Mouse (Mus musculus) MEL (cell line): ENCODE data around the gene Fabp7. TPM values are rescaled to one million over a fixed set of nuclear protein-coding genes. Genes with fewer than 3 reads are reported as not detected.

Source experiments
- DNase-seq: peaks from one replicate; pipeline ENCODE4 v3.0.0; 2011; ENCODE audit warnings: low read depth, low spot score
- H3K27ac ChIP-seq: 2 replicates; pipeline ENCODE4 v1.5.1; 2012; ENCODE audit warnings: low read depth, mild to moderate bottlenecking, control low read depth, low read length, moderate library complexity; ENCODE audit not compliant: control insufficient read depth
- H3K27me3 ChIP-seq, 2 experiments: fragments of 150-350 bp in 1 of 2; sonication (generic) in 1 of 2; 2 replicates each; pipeline ENCODE4 v1.6.1; 2012; ENCODE audit warnings: low read length in 2 of 2, mild to moderate bottlenecking in 2 of 2, improper control_type of control experiment in 1 of 2, moderate library complexity in 1 of 2; ENCODE audit not compliant: insufficient read depth in 2 of 2, control insufficient read depth in 1 of 2
- H3K36me3 ChIP-seq, 2 experiments: 2 replicates each; pipeline ENCODE4 v1.6.1; 2012 to 2014; ENCODE audit warnings: low read length in 2 of 2, improper control_type of control experiment in 1 of 2, inconsistent platforms in 1 of 2, mild to moderate bottlenecking in 1 of 2; ENCODE audit not compliant: insufficient read depth in 2 of 2, control insufficient read depth in 1 of 2
- H3K4me1 ChIP-seq, 2 experiments: fragments of 150-350 bp in 1 of 2; sonication (generic) in 1 of 2; 2 replicates each; pipeline ENCODE4 v1.6.1; 2012; ENCODE audit warnings: low read length in 2 of 2, improper control_type of control experiment in 1 of 2, mild to moderate bottlenecking in 1 of 2; ENCODE audit not compliant: insufficient read depth in 2 of 2, control insufficient read depth in 1 of 2
- H3K4me3 ChIP-seq, 2 experiments: fragments of 150-350 bp in 1 of 2; sonication (generic) in 1 of 2; 2 replicates each; pipeline ENCODE4 v1.5.1; 2012; ENCODE audit warnings: low read depth in 2 of 2, low read length in 2 of 2, mild to moderate bottlenecking in 2 of 2, moderate library complexity in 2 of 2, control low read depth in 1 of 2, improper control_type of control experiment in 1 of 2; ENCODE audit not compliant: control insufficient read depth in 1 of 2, insufficient read depth in 1 of 2
- H3K79me2 ChIP-seq: 2 replicates; pipeline ENCODE4 v1.6.1; 2012; ENCODE audit warnings: mild to moderate bottlenecking, low read length, moderate library complexity; ENCODE audit not compliant: control insufficient read depth, poor library complexity, insufficient read depth
- H3K9ac ChIP-seq: 2 replicates; pipeline ENCODE4 v1.6.1; 2012; ENCODE audit warnings: low read depth, mild to moderate bottlenecking, control low read depth, low read length, moderate library complexity; ENCODE audit not compliant: control insufficient read depth, poor library complexity, severe bottlenecking
- H3K9me3 ChIP-seq: fragments of 150-350 bp; sonication (generic); replicated peaks from 2 replicates; pipeline ENCODE4 v1.6.1; 2012; ENCODE audit warnings: mild to moderate bottlenecking, low read length, improper control_type of control experiment, moderate library complexity; ENCODE audit not compliant: insufficient read depth
- BHLHE40 ChIP-seq: IDR thresholded peaks from 2 replicates; pipeline ENCODE4 v1.6.1; 2012; ENCODE audit warnings: low read depth, mild to moderate bottlenecking, inconsistent platforms, low read length, improper control_type of control experiment, borderline replicate concordance
- E2F4 ChIP-seq: IDR thresholded peaks from 2 replicates; pipeline ENCODE4 v1.6.1; 2011; ENCODE audit warnings: low read depth, low read length, improper control_type of control experiment, borderline replicate concordance
- ELF1 ChIP-seq: IDR thresholded peaks from 2 replicates; pipeline ENCODE4 v1.6.1; 2014; ENCODE audit warnings: low read depth, mild to moderate bottlenecking, inconsistent platforms, low read length, improper control_type of control experiment, moderate library complexity
- ETS1 ChIP-seq: IDR thresholded peaks from 2 replicates; pipeline ENCODE4 v1.6.1; 2012; ENCODE audit warnings: low read depth, mild to moderate bottlenecking, inconsistent platforms, low read length, improper control_type of control experiment, moderate library complexity
- GABPA ChIP-seq: IDR thresholded peaks from 2 replicates; pipeline ENCODE4 v1.6.1; 2012; ENCODE audit warnings: low read depth, mild to moderate bottlenecking, inconsistent platforms, low read length, improper control_type of control experiment, moderate library complexity
- GATA1 ChIP-seq: IDR thresholded peaks from 2 replicates; pipeline ENCODE4 v1.6.1; 2011; ENCODE audit warnings: low read depth, low read length, improper control_type of control experiment
- JUND ChIP-seq: IDR thresholded peaks from 2 replicates; pipeline ENCODE4 v1.6.1; 2011; ENCODE audit warnings: low read depth, mild to moderate bottlenecking, improper control_type of control experiment, low read length
- KAT2A ChIP-seq: conservative IDR thresholded peaks from 2 replicates; pipeline ENCODE4 v1.6.1; 2012; ENCODE audit warnings: low read depth, low read length, improper control_type of control experiment, inconsistent platforms
- MAFK ChIP-seq: IDR thresholded peaks from 2 replicates; pipeline ENCODE4 v1.6.1; 2011; ENCODE audit warnings: low read depth, mild to moderate bottlenecking, low read length, improper control_type of control experiment, borderline replicate concordance
- MAX ChIP-seq: IDR thresholded peaks from 2 replicates; pipeline ENCODE4 v1.6.1; 2011; ENCODE audit warnings: low read length, improper control_type of control experiment
- MAZ ChIP-seq: IDR thresholded peaks from 2 replicates; pipeline ENCODE4 v1.6.1; 2012; ENCODE audit warnings: low read depth, mild to moderate bottlenecking, inconsistent platforms, low read length, improper control_type of control experiment
- NELFE ChIP-seq: IDR thresholded peaks from 2 replicates; pipeline ENCODE4 v1.6.1; 2011; ENCODE audit warnings: low read depth, low read length, improper control_type of control experiment
- NRF1 ChIP-seq: IDR thresholded peaks from 2 replicates; pipeline ENCODE4 v1.6.1; 2014; ENCODE audit warnings: low read depth, mild to moderate bottlenecking, inconsistent platforms, low read length, improper control_type of control experiment, moderate library complexity; ENCODE audit not compliant: poor library complexity, insufficient read depth, severe bottlenecking
- POLR2A ChIP-seq, 2 experiments: IDR thresholded peaks; 2 replicates each; pipeline ENCODE4 v1.6.1; 2011 to 2012; ENCODE audit warnings: low read length in 2 of 2, mild to moderate bottlenecking in 2 of 2, control low read depth in 1 of 2, improper control_type of control experiment in 1 of 2, low read depth in 1 of 2, moderate library complexity in 1 of 2; ENCODE audit not compliant: control insufficient read depth in 1 of 2, insufficient read depth in 1 of 2, poor library complexity in 1 of 2
- RCOR1 ChIP-seq: IDR thresholded peaks from 2 replicates; pipeline ENCODE4 v1.6.1; 2012; ENCODE audit warnings: low read depth, mild to moderate bottlenecking, inconsistent platforms, low read length, improper control_type of control experiment
- SIN3A ChIP-seq: IDR thresholded peaks from 2 replicates; pipeline ENCODE4 v1.6.1; 2012; ENCODE audit warnings: low read length, improper control_type of control experiment, inconsistent platforms
- SMC3 ChIP-seq: IDR thresholded peaks from 2 replicates; pipeline ENCODE4 v1.6.1; 2011; ENCODE audit warnings: low read depth, low read length, improper control_type of control experiment
- TCF12 ChIP-seq: IDR thresholded peaks from 2 replicates; pipeline ENCODE4 v1.6.1; 2014; ENCODE audit warnings: low read depth, mild to moderate bottlenecking, inconsistent platforms, low read length, improper control_type of control experiment, moderate library complexity
- UBTF ChIP-seq: IDR thresholded peaks from 2 replicates; pipeline ENCODE4 v1.6.1; 2012; ENCODE audit warnings: low read depth, mild to moderate bottlenecking, inconsistent platforms, low read length, improper control_type of control experiment, moderate library complexity, borderline replicate concordance; ENCODE audit not compliant: insufficient read depth
- ZKSCAN1 ChIP-seq: IDR thresholded peaks from 2 replicates; pipeline ENCODE4 v1.6.1; 2012; ENCODE audit warnings: low read depth, mild to moderate bottlenecking, inconsistent platforms, low read length, improper control_type of control experiment, moderate library complexity
- polyA plus RNA-seq, 2 experiments: library from polyadenylated mRNA; stranded (reverse) in 1 of 2; unstranded in 1 of 2; fragments of >175 nt in 1 of 2; fragments of >200 nt in 1 of 2; gene quantifications; 2 replicates each; pipeline versions ENCODE4 v1.2.1 to v1.2.4; 2012; ENCODE audit warnings: low replicate concordance in 2 of 2, low read depth in 1 of 2; ENCODE audit not compliant: insufficient read length in 2 of 2, insufficient read depth in 1 of 2, missing spikeins in 1 of 2
- total RNA-seq: library from RNA; depleted of rRNA; stranded (reverse); fragments of 300-350 nt; gene quantifications from 2 replicates; pipeline ENCODE4 v1.2.3, GENCODE M21; 2012; rRNA removed

Fabp7 gene
- total RNA-seq (12.7 and 26.4 TPM in 2 replicates), polyA plus RNA-seq (1 to 10 TPM in 1 of 2 experiments, not detected in 1; 4.1 TPM)

- H3K9ac ChIP-seq, result no peak within 1 kb of the TSS
- no peaks in the 10 kb centered on the region for H3K4me1 ChIP-seq
- TF ChIP-seq NRF1, result no peak
- DNase-seq, result no peak
- no peak within 1 kb of the TSS for H3K4me3 ChIP-seq
- no peak within 1 kb of the TSS for H3K27ac ChIP-seq
- no peaks in the 10 kb centered on the region for H3K36me3 ChIP-seq
- H3K79me2 ChIP-seq, result no peaks in the 10 kb centered on the region
- no peaks in the 10 kb centered on the region for H3K27me3 ChIP-seq
- no peaks in the 10 kb centered on the region for H3K9me3 ChIP-seq
Observed at GRCm38 (mm10) chr10:57784876-57785150, at the start of gene Fabp7. Fabp7 (plus strand) TSS chr10:57784881.

GRCm38 (mm10) chr10:57740733-57741132, 43.9 kb upstream of the Fabp7 start:
- H3K79me2 ChIP-seq, result no peaks in the 10 kb centered on the region
- TF ChIP-seq KAT2A, result no peak
- TF ChIP-seq E2F4, result no peak
- no peak for TF ChIP-seq SIN3A
- no peak for TF ChIP-seq ETS1
- no peak for TF ChIP-seq JUND
- no peak for TF ChIP-seq MAFK
- TF ChIP-seq GABPA, result no peak
- no peak for TF ChIP-seq NELFE
- TF ChIP-seq RCOR1, result no peak
- no peak for TF ChIP-seq TCF12
- no peak for TF ChIP-seq SMC3
- no peak for TF ChIP-seq POLR2A (IDR thresholded peaks at IDR 0.05; ENCODE audit: control insufficient read depth in 1 of 2, insufficient read depth in 1 of 2, low read depth in 1 of 2, low read length in 2 of 2, poor library complexity in 1 of 2)
- TF ChIP-seq UBTF, result no peak
- no peak for TF ChIP-seq MAX
- no peak for TF ChIP-seq MAZ
- no peak for TF ChIP-seq GATA1
- no peak for TF ChIP-seq ZKSCAN1
- no peak for TF ChIP-seq ELF1
- TF ChIP-seq BHLHE40, result no peak
- TF ChIP-seq, all 39 proteins: peak for 0
- H3K27ac ChIP-seq, result no peak overlapping the region
- H3K4me1 ChIP-seq, result no peaks in the 10 kb centered on the region
- no peaks in the 10 kb centered on the region for H3K9me3 ChIP-seq
- no peaks in the 10 kb centered on the region for H3K36me3 ChIP-seq
- no peak for DNase-seq
- H3K27me3 ChIP-seq, result peaks cover 0 to 1% of the 10 kb centered on the region in 2 experiments; a peak in 2 of 4 replicates
- no peak overlapping the region for H3K9ac ChIP-seq
- no peak overlapping the region for H3K4me3 ChIP-seq
